Mouse (Mus musculus) midbrain, embryonic 14.5 days (tissue): Measurements from ENCODE around the gene Ankrd61. TPM values are rescaled to one million over a fixed set of nuclear protein-coding genes. Genes with fewer than 3 reads are reported as not detected.

Source experiments
- ATAC-seq: fragments of 200-750 bp; cut with Nextera tagmentation; 2 replicates; pipeline ENCODE4 v1.8.0; 2017; ENCODE audit warnings: moderate number of reproducible peaks, moderate library complexity; ENCODE audit not compliant: low FRiP score, low TSS enrichment
- DNase-seq: peaks from one replicate; pipeline ENCODE4 v3.0.0-alpha.2; 2015
- H3K27ac ChIP-seq: fragments of 300-500 bp; sonication (generic); replicated peaks from 2 replicates; pipeline ENCODE4 v1.5.1; 2014; ENCODE audit warnings: mild to moderate bottlenecking, low read depth, low read length, moderate library complexity
- H3K27me3 ChIP-seq: fragments of 300-500 bp; sonication (generic); 2 replicates; pipeline ENCODE4 v1.6.1; 2014; ENCODE audit warnings: low read length, control low read depth, mixed read lengths; ENCODE audit not compliant: control insufficient read depth, insufficient read depth
- H3K36me3 ChIP-seq: fragments of 300-500 bp; sonication (generic); 2 replicates; pipeline ENCODE4 v1.6.1; 2014; ENCODE audit warnings: low read length, control low read depth; ENCODE audit not compliant: control insufficient read depth, insufficient read depth
- H3K4me1 ChIP-seq: fragments of 300-500 bp; sonication (generic); 2 replicates; pipeline ENCODE4 v1.6.1; 2014; ENCODE audit warnings: mild to moderate bottlenecking, antibody characterized with exemption, low read length, control low read depth; ENCODE audit not compliant: control insufficient read depth, insufficient read depth
- H3K4me2 ChIP-seq: fragments of 300-500 bp; sonication (generic); 2 replicates; pipeline ENCODE4 v1.6.1; 2014; ENCODE audit warnings: mild to moderate bottlenecking, low read length, moderate library complexity
- H3K4me3 ChIP-seq: fragments of 300-500 bp; sonication (generic); replicated peaks from 2 replicates; pipeline ENCODE4 v1.5.1; 2014; ENCODE audit warnings: low read depth, low read length
- H3K9ac ChIP-seq: fragments of 300-500 bp; sonication (generic); replicated peaks from 2 replicates; pipeline ENCODE4 v1.6.1; 2014; ENCODE audit warnings: mild to moderate bottlenecking, low read length, moderate library complexity
- H3K9me3 ChIP-seq: fragments of 300-500 bp; sonication (generic); 2 replicates; pipeline ENCODE4 v1.6.1; 2016; ENCODE audit warnings: low read length, control low read depth, mixed read lengths; ENCODE audit not compliant: control insufficient read depth
- WGBS: fragments of 180-500 bp; shearing (Covaris S2); extraction: QIAGEN DNeasy Blood & Tissue Kit; methylation state at CpG from one replicate; pipeline ENCODE4 v1.1.7; 2014; 5-methylcytosine and 5-hydroxymethylcytosine counted together
- polyA plus RNA-seq: library from polyadenylated mRNA; unstranded; fragments of >200 nt; fragmentation: Nextera tagmentation; extraction: Ambion mirVana; gene quantifications from 2 replicates; pipeline ENCODE4 v1.2.1, GENCODE M21; 2014

Gene Ankrd61
- 0.61 and 0.93 TPM in 2 replicates for polyA plus RNA-seq

GRCm38 (mm10) chr5:143897635-143898330 is at the start of gene Ankrd61:
TSS of gene Ankrd61 (minus strand) at chr5:143897685.
- no peak for ATAC-seq

GRCm38 (mm10) chr5:143943231-143944125 is 46.0 kb upstream of the Ankrd61 start:
- 87% methylated on average over 14 of the region's 14 CpGs for whole genome bisulfite sequencing
- ATAC-seq (no peak), DNase-seq (no peak)
- no peak overlapping the region for H3K4me2 ChIP-seq
- no peak overlapping the region for H3K27ac ChIP-seq
- H3K4me3 ChIP-seq: no peak overlapping the region
- H3K27me3 ChIP-seq: no peaks in the 10 kb centered on the region
- H3K4me1 ChIP-seq: no peaks in the 10 kb centered on the region
- H3K9ac ChIP-seq: no peak overlapping the region
- H3K9me3 ChIP-seq: no peaks in the 10 kb centered on the region
- H3K36me3 ChIP-seq: no peaks in the 10 kb centered on the region

More at GRCm38 (mm10) chr5:143897635-143898330, at the start of gene Ankrd61:
- Histone ChIP-seq H3K9me3 (no peaks in the 10 kb centered on the region), H3K27ac (no peak within 1 kb of the TSS), H3K36me3 (peaks cover 88% of the 10 kb centered on the region), H3K4me2 (no peak within 1 kb of the TSS), H3K9ac (no peak within 1 kb of the TSS), H3K4me3 (no peak within 1 kb of the TSS), H3K4me1 (no peaks in the 10 kb centered on the region), H3K27me3 (no peaks in the 10 kb centered on the region)
- WGBS: 89% methylated on average over 14 of the region's 14 CpGs
- DNase-seq: no peak

DNA sequence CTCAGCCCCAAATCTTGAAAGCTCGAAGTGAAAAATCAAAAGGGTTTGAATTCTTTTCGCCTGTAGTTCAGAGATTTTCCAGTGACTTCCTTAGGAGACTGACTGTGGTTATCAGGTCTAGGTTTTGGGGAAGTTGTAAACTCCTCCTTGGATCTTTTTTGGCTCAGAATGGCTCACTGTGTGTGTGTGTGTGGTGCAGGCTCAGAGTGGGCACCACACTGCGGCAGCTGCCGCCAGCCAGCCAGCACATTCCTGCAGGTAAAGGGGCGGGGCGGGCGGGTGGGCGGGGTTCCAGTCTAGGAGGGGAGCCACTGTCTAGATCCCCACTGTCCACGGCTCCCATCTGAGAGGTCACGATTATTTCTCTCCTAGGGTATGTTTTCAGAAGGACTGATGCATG is 44.1 kb upstream of the Ankrd61 start:
- Histone ChIP-seq H3K4me3 (no peak overlapping the region), H3K9me3 (no peaks in the 10 kb centered on the region), H3K4me1 (no peaks in the 10 kb centered on the region), H3K9ac (no peak overlapping the region), H3K27ac (no peak overlapping the region), H3K27me3 (no peaks in the 10 kb centered on the region), H3K4me2 (no peak overlapping the region), H3K36me3 (no peaks in the 10 kb centered on the region)
- ATAC-seq (no peak), DNase-seq (no peak)
- WGBS: 27% methylated on average over 10 of the region's 10 CpGs

- no peaks in the 10 kb centered on the region for H3K9me3 ChIP-seq
- ATAC-seq (no peak), DNase-seq (no peak)
- H3K9ac ChIP-seq: no peak overlapping the region
- H3K36me3 ChIP-seq: peaks cover 10% of the 10 kb centered on the region
- H3K4me3 ChIP-seq: no peak overlapping the region
- WGBS: 91% methylated on average over 9 of the region's 9 CpGs
- H3K27ac ChIP-seq: no peak overlapping the region
- no peak overlapping the region for H3K4me2 ChIP-seq
- H3K27me3 ChIP-seq: no peaks in the 10 kb centered on the region
- H3K4me1 ChIP-seq: no peaks in the 10 kb centered on the region
Measured at GRCm38 (mm10) chr5:143936156-143936555, 38.7 kb upstream of the Ankrd61 start.

- no peak overlapping the region for H3K9ac ChIP-seq
- no peak overlapping the region for H3K27ac ChIP-seq
- 96% methylated on average over 1 of the region's 1 CpGs for WGBS
- H3K4me2 ChIP-seq: no peak overlapping the region
- no peaks in the 10 kb centered on the region for H3K4me1 ChIP-seq
- H3K27me3 ChIP-seq: no peaks in the 10 kb centered on the region
- ATAC-seq (no peak), DNase-seq (no peak)
- no peaks in the 10 kb centered on the region for H3K9me3 ChIP-seq
- peaks cover 33% of the 10 kb centered on the region for H3K36me3 ChIP-seq
- H3K4me3 ChIP-seq: no peak overlapping the region
Measured at GRCm38 (mm10) chr5:143933875-143934274, 36.4 kb upstream of the Ankrd61 start.

DNA sequence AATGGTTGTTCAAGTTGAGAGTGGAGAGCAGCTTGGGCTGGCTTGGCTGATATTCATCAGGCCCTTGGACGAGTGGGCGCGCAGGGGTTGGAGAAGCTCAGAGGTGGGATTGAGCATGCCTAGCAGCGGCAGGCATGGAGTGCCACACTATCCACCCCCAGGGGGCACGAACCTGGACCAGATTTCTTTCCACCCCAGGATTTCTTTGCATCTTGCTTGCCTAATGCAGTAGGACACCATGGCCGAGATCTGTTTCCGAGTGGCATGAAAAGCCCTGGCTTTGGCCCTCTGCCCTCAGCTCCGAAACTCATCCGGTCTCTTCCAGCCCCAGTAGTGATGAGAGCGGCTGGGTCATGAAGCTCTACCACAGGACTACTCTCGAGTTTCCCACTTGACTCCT is 35.9 kb upstream of the Ankrd61 start:
- 85% methylated on average over 11 of the region's 11 CpGs for WGBS
- no peak overlapping the region for H3K27ac ChIP-seq
- ATAC-seq (no peak), DNase-seq (no peak)
- H3K4me3 ChIP-seq: no peak overlapping the region
- no peak overlapping the region for H3K9ac ChIP-seq
- H3K27me3 ChIP-seq: no peaks in the 10 kb centered on the region
- peaks cover 37% of the 10 kb centered on the region for H3K36me3 ChIP-seq
- no peaks in the 10 kb centered on the region for H3K9me3 ChIP-seq
- no peaks in the 10 kb centered on the region for H3K4me1 ChIP-seq
- H3K4me2 ChIP-seq: no peak overlapping the region

DNA sequence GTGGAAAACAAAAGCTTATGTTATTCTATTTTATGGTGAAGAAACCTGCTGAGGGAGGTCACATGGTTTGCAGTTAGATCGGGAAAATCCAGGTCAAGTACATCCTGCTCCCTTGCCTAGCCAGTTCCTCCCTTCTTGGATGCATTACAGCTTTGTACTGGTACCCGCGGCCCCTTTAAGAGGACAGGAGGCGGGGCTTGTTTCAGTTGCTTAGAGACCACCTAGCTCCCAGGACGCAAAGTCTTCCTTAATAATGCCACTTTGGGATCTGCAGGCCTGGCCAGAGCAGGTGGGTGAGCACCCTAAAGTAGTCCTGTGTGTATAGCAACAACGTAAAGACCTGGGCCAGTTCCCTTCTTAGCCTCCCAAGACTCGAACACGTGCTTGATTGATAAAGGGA is 35.3 kb upstream of the Ankrd61 start, which contains the start of gene Rsph10b:
TSS of gene Rsph10b (plus strand) at position 205 of the 400 bp plus-strand sequence.
- Histone ChIP-seq H3K4me2 (no peak within 1 kb of the TSS), H3K9ac (no peak within 1 kb of the TSS), H3K36me3 (peaks cover 43% of the 10 kb centered on the region), H3K27ac (no peak within 1 kb of the TSS), H3K27me3 (no peaks in the 10 kb centered on the region), H3K4me1 (no peaks in the 10 kb centered on the region), H3K4me3 (no peak within 1 kb of the TSS), H3K9me3 (no peaks in the 10 kb centered on the region)
- WGBS: 14% methylated on average over 8 of the region's 8 CpGs
- no peak for ATAC-seq
- DNase-seq: peak; percentile 52

DNA sequence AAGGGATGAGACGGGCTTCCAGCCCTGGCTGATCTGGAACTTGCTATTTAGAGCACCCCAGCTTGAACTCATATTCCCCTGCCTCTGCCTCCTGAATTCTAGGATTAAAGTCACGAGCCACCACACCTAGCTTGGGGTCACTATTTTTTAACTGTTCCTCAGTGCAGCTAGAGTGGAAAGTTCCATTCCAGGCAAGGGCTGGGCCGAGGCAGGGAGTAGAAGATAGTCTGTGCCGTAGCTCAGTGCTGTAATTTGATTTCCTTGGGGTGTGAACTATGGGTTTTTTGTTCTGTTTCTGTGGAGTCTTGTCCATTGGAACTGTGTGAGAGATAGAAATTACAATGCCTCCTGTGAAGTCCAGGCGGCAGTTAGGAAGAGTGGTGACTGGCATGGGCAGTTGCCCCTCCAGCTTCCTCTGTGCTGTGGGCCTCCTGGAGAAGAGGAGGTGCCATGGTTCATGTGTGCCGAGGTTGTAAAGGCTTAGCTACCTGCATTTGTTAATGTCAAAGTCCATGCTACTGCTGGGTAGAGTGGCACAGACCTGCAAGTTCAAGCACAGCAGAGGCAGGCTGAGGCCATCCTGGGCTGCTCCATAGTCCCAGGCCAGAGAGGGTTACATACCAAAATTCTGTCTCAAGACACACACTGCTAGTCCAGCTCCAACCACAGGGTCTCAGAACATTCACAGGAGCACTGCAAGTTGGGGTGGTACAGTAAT is 34.5 kb upstream of the Ankrd61 start:
- H3K4me1 ChIP-seq: no peaks in the 10 kb centered on the region
- WGBS: 90% methylated on average over 6 of the region's 6 CpGs

More for the DNA sequence above, 34.5 kb upstream of the Ankrd61 start:
- Histone ChIP-seq H3K27me3 (no peaks in the 10 kb centered on the region), H3K9ac (no peak overlapping the region), H3K4me3 (no peak overlapping the region), H3K36me3 (peaks cover 47% of the 10 kb centered on the region), H3K27ac (no peak overlapping the region), H3K9me3 (no peaks in the 10 kb centered on the region), H3K4me2 (no peak overlapping the region)
- no peak for ATAC-seq
- no peak for DNase-seq
